Mouse (Mus musculus): ENCODE results near the gene Evi2b.

- no peak for TF ChIP-seq CTCF (IDR thresholded peaks at IDR 0.05; ENCODE audit: control insufficient read depth, insufficient read depth, insufficient read length)
- TF ChIP-seq MYOD1 (IDR thresholded peaks at IDR 0.05; ENCODE audit: control insufficient read depth, insufficient read length, low read depth) = no peak
These were observed at the start of gene Evi2b for GRCm38 (mm10) chr11:79523560-79524309.

Data from C2C12 (cell line).